Mouse (Mus musculus) testis, adult 2 months (tissue): Measurements from ENCODE around the gene Mmp24.

Experiments
- CTCF ChIP-seq: fragments of 200-500 bp; IDR thresholded peaks from 2 replicates; pipeline ENCODE4 v1.5.1; 2012; ENCODE audit warnings: low read depth, mild to moderate bottlenecking, inconsistent platforms, low read length, moderate library complexity; ENCODE audit not compliant: control insufficient read depth, insufficient read depth, insufficient replicate concordance
- POLR2A ChIP-seq: fragments of 200-500 bp; IDR thresholded peaks from 2 replicates; pipeline ENCODE4 v1.6.1; 2012; ENCODE audit warnings: low read depth, mild to moderate bottlenecking, inconsistent platforms, low read length, moderate library complexity; ENCODE audit not compliant: control insufficient read depth

DNA sequence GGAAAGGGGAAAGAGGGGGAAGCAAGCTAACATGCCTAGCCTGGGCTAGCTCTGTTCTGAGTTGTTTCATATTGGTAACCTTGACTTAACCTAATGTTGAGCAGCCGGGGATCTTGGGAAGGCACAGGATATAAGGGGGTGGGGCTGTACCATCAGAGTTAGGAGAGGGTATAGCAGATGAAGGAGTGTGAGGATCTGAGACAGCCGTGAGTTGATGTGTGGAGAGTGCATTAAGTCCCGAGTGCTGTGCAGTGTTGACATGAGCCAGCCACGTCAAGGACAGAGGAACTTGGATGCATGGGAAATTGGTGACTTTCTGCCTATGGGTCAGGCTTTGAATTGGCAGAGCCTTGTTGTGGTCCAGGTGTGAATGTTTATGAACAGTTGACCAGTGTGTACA is 37.5 kb downstream of the Mmp24 start:
- TF ChIP-seq POLR2A (no peak), CTCF (no peak)
